Comparison of ENCODE assay signal across 9 mouse cellular contexts in genomic region chr11:118436471-118436935, GRCm38 (mm10). TPM values are rescaled to one million over a fixed set of nuclear protein-coding genes. Genes with fewer than 3 reads are reported as not detected.
DNase-seq lines count a peak whose midpoint lies in the region; ATAC-seq and TF ChIP-seq lines count a peak whose summit lies in the region.
"Had no signal": no experiment of that assay in that cellular context is flagged by ENCODE, and none has a peak within 500 bp of the region (broad histone marks: within the 10 kb centered on the region; RNA-seq: fewer than 3 reads in every experiment).

No protein-coding gene starts in this region.

- peak overlapping the region; percentile 31 for H3K27ac ChIP-seq in gastrocnemius, adult 2 months
- peak overlapping the region; percentile 73 for H3K27ac ChIP-seq in neural tube, embryonic 13.5 days (replicated peaks)
- peak overlapping the region; percentile 56; the same call in 1 of the 2 replicates for H3K27ac ChIP-seq in hindbrain, embryonic 13.5 days
- H3K27ac ChIP-seq: midbrain, embryonic 12.5 days had no signal

- no peak overlapping the region for H3K9ac ChIP-seq in neural tube, embryonic 13.5 days
- H3K9ac ChIP-seq in hindbrain, embryonic 13.5 days: no peak overlapping the region
- H3K9ac ChIP-seq: midbrain, embryonic 12.5 days had no signal

- peaks cover 69% of the 10 kb centered on the region for H3K4me1 ChIP-seq in neural tube, embryonic 13.5 days (replicated peaks)
- H3K4me1 ChIP-seq in hindbrain, embryonic 13.5 days (replicated peaks): peaks cover 61% of the 10 kb centered on the region

- H3K9me3 ChIP-seq in neural tube, embryonic 13.5 days: no peaks in the 10 kb centered on the region
- no peaks in the 10 kb centered on the region for H3K9me3 ChIP-seq in hindbrain, embryonic 13.5 days
- H3K9me3 ChIP-seq: midbrain, embryonic 12.5 days had no signal

- TF ChIP-seq CTCF in gastrocnemius, adult 2 months (IDR thresholded peaks at IDR 0.05): peak; percentile 42

- peak; percentile 60 for ATAC-seq in neural tube, embryonic 13.5 days (ENCODE audit: low read depth)
- peak; percentile 63; the same call in 1 of the 2 replicates for ATAC-seq in hindbrain, embryonic 13.5 days (ENCODE audit: low FRiP score)

- H3K36me3 ChIP-seq in neural tube, embryonic 13.5 days: no peaks in the 10 kb centered on the region
- no peaks in the 10 kb centered on the region for H3K36me3 ChIP-seq in hindbrain, embryonic 13.5 days
- H3K36me3 ChIP-seq: midbrain, embryonic 12.5 days had no signal

- no peak overlapping the region for H3K4me3 ChIP-seq in gastrocnemius, adult 2 months
- no peak overlapping the region for H3K4me3 ChIP-seq in neural tube, embryonic 13.5 days
- H3K4me3 ChIP-seq in hindbrain, embryonic 13.5 days: no peak overlapping the region
- H3K4me3 ChIP-seq: midbrain, embryonic 12.5 days had no signal

- no peaks in the 10 kb centered on the region for H3K27me3 ChIP-seq in neural tube, embryonic 13.5 days
- 0 out of 2 replicates have a peak, but pooled peaks cover 5% of the 10 kb centered on the region for H3K27me3 ChIP-seq in hindbrain, embryonic 13.5 days
- H3K27me3 ChIP-seq: midbrain, embryonic 12.5 days had no signal

- H3K4me2 ChIP-seq in neural tube, embryonic 13.5 days: no peak overlapping the region
- H3K4me2 ChIP-seq in hindbrain, embryonic 13.5 days: no peak overlapping the region
- H3K4me2 ChIP-seq: midbrain, embryonic 12.5 days had no signal

- intact Hi-C loops in gastrocnemius, adult 2 months (cut with DNase I): no loop called here

- WGBS in neural tube, embryonic 13.5 days: 13% methylated on average over 6 of the region's 6 CpGs
- 33% methylated on average over 6 of the region's 6 CpGs for WGBS in hindbrain, embryonic 13.5 days

- DNase-seq in gastrocnemius, adult 2 months: no peak
- no peak for DNase-seq in gastrocnemius, adult 8-10 months (ENCODE audit: low spot score in 2 of 2)
- no peak for DNase-seq in neural tube, embryonic 10.5 days (ENCODE audit: extremely low spot score, low spot score)
- peak; percentile 48 for DNase-seq in retina, postnatal 7 days (ENCODE audit: low read depth, low spot score)
- no peak for DNase-seq in ovary, postnatal 14 days (ENCODE audit: low spot score)
- no peak for DNase-seq in urinary bladder, postnatal 14 days (ENCODE audit: low spot score)

RNA-seq across cellular contexts. Expression of gene C1qtnf1, which starts 8.5 kb away (rescaled TPM):
- total RNA-seq in gastrocnemius, adult 2 months (2021): 10 to 100 TPM in 1 of 2 experiments, 1 to 10 TPM in 1; 7.9 to 12.6 TPM
- 1 to 10 TPM; 4.0 to 8.9 (median 6.3) TPM for total RNA-seq in gastrocnemius, adult 8-10 months (2022)
- 4.4 and 4.8 TPM in 2 replicates for polyA plus RNA-seq in neural tube, embryonic 13.5 days (2015; fragmentation: Nextera tagmentation; extraction: Ambion mirVana)
- 2.8 and 3.4 TPM in 2 replicates for polyA plus RNA-seq in hindbrain, embryonic 13.5 days (2015; fragmentation: Nextera tagmentation; extraction: Ambion mirVana)

RNA-seq across cellular contexts. Expression of gene Cant1, which starts 17.6 kb away (rescaled TPM):
- total RNA-seq in gastrocnemius, adult 2 months (2021): 10 to 100 TPM; 10.7 to 11.6 TPM
- 10 to 100 TPM in 3 of 4 experiments, 1 to 10 TPM in 1; 9.6 to 11.8 (median 11.0) TPM for total RNA-seq in gastrocnemius, adult 8-10 months (2022)
- polyA plus RNA-seq in neural tube, embryonic 13.5 days (2015; fragmentation: Nextera tagmentation; extraction: Ambion mirVana): 25.7 and 28.2 TPM in 2 replicates
- 24.4 and 24.9 TPM in 2 replicates for polyA plus RNA-seq in hindbrain, embryonic 13.5 days (2015; fragmentation: Nextera tagmentation; extraction: Ambion mirVana)

RNA-seq across cellular contexts. Expression of gene Lgals3bp, which starts 34.6 kb away (rescaled TPM):
- total RNA-seq in gastrocnemius, adult 2 months (2021): 10 to 100 TPM; 12.0 to 17.0 TPM
- total RNA-seq in gastrocnemius, adult 8-10 months (2022): 10 to 100 TPM; 12.3 to 16.0 (median 14.3) TPM
- polyA plus RNA-seq in neural tube, embryonic 13.5 days (2015; fragmentation: Nextera tagmentation; extraction: Ambion mirVana): 2.7 and 4.2 TPM in 2 replicates
- 2.9 and 4.8 TPM in 2 replicates for polyA plus RNA-seq in hindbrain, embryonic 13.5 days (2015; fragmentation: Nextera tagmentation; extraction: Ambion mirVana)

RNA-seq across cellular contexts. Expression of gene Engase, which starts 40.1 kb away (rescaled TPM):
- total RNA-seq in gastrocnemius, adult 2 months (2021): 1 to 10 TPM; 4.3 to 6.2 TPM
- 1 to 10 TPM; 4.3 to 6.8 (median 4.5) TPM for total RNA-seq in gastrocnemius, adult 8-10 months (2022)
- polyA plus RNA-seq in neural tube, embryonic 13.5 days (2015; fragmentation: Nextera tagmentation; extraction: Ambion mirVana): 8.1 and 10.0 TPM in 2 replicates
- 7.0 and 7.1 TPM in 2 replicates for polyA plus RNA-seq in hindbrain, embryonic 13.5 days (2015; fragmentation: Nextera tagmentation; extraction: Ambion mirVana)
